23 mouse cellular contexts compared by ENCODE assay signal in the genomic region with DNA sequence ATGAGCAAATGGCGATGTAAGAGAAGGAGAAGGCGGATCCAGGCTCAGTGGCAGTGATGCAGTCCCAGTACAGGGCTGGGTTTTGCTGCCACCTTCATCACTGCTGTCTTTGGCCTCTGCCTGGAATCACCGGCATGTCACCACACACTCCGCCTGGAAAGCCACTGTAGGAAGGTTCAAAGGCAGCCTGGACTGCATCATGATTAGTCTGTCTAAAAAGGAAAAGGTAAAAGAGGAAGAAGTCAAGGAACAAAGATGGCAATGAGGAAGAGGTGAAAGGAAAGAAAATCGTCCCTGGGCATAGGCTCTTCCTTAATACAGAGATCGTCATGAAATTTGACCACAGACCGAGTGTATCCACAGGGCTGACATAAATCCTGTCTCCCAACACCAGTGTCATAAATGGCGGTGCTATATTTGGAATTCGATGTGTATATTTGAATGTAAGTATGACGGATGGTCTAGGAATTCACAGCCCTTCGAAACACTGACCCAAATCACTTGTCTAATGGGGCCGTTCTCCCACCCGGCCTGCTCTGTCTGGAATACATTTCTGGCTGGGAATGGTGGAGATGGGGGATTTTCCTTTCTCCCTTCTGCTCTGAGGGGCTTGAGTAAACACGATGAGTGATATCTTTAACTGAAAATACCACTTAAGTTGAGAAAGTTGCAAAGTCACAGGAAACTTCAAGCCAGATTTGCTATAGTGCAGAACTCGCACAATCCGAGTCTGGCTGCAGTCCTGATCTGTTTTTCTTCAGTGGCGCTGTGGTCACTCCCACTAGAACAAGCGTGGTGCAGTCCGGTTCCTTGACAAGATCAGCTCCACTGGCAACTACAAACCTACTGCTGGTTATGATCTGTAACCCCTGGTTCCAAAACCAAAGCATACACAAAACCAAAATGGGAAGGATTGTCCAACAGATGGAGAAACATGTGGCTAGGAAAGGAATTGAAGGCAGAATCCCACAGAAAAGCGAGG. TPM values are rescaled to one million over a fixed set of nuclear protein-coding genes. Genes with fewer than 3 reads are reported as not detected.
DNase-seq lines count a peak whose midpoint lies in the region; ATAC-seq and TF ChIP-seq lines count a peak whose summit lies in the region.
"Had no signal": no experiment of that assay in that cellular context is flagged by ENCODE, and none has a peak within 500 bp of the region (broad histone marks: within the 10 kb centered on the region; RNA-seq: fewer than 3 reads in every experiment).

No protein-coding gene starts in this region.

- ATAC-seq in heart, embryonic 15.5 days (replicated peaks; ENCODE audit: insufficient number of reproducible peaks, insufficient read depth, low FRiP score, low read depth): no peak
- peak; percentile 33; the same call in 1 of the 2 replicates for ATAC-seq in lung, postnatal 0 days
- ATAC-seq: forebrain, embryonic 15.5 days; liver, postnatal 0 days had no signal

- TF ChIP-seq CTCF in lung, postnatal 0 days (IDR thresholded peaks at IDR 0.05): no peak

- no peaks in the 10 kb centered on the region; the same call in 1 of the 2 replicates for H3K36me3 ChIP-seq in heart, embryonic 15.5 days
- no peaks in the 10 kb centered on the region for H3K36me3 ChIP-seq in lung, postnatal 0 days (ENCODE audit: insufficient read depth, low read length)
- H3K36me3 ChIP-seq: forebrain, embryonic 15.5 days; hindbrain, embryonic 13.5 days; midbrain, embryonic 12.5 days; neural tube, embryonic 15.5 days had no signal

- peaks cover 16% of the 10 kb centered on the region for H3K4me1 ChIP-seq in heart, embryonic 15.5 days (replicated peaks)
- H3K4me1 ChIP-seq in lung, postnatal 0 days (ENCODE audit: insufficient read depth, low read depth, low read length): peaks cover 2% of the 10 kb centered on the region; the same call in 1 of the 2 replicates
- H3K4me1 ChIP-seq: forebrain, embryonic 15.5 days; hindbrain, embryonic 13.5 days; midbrain, embryonic 12.5 days; neural tube, embryonic 15.5 days had no signal

- H3K27me3 ChIP-seq in heart, embryonic 15.5 days: no peaks in the 10 kb centered on the region
- no peaks in the 10 kb centered on the region for H3K27me3 ChIP-seq in lung, postnatal 0 days (replicated peaks; ENCODE audit: insufficient read depth, low read length)
- H3K27me3 ChIP-seq: forebrain, embryonic 15.5 days; hindbrain, embryonic 13.5 days; midbrain, embryonic 12.5 days; neural tube, embryonic 15.5 days had no signal

- H3K9me3 ChIP-seq in heart, embryonic 15.5 days (replicated peaks): no peaks in the 10 kb centered on the region
- no peaks in the 10 kb centered on the region for H3K9me3 ChIP-seq in lung, postnatal 0 days (ENCODE audit: low read length)
- H3K9me3 ChIP-seq: forebrain, embryonic 15.5 days; hindbrain, embryonic 13.5 days; limb, embryonic 12.5 days; midbrain, embryonic 12.5 days; neural tube, embryonic 15.5 days had no signal

- intact Hi-C loops in heart, postnatal 10 days (cut with DNase I): no loop called here

- H3K4me3 ChIP-seq in heart, embryonic 15.5 days: no peak overlapping the region
- H3K4me3 ChIP-seq in lung, postnatal 0 days (ENCODE audit: low read depth, low read length): no peak overlapping the region
- H3K4me3 ChIP-seq: forebrain, embryonic 15.5 days; hindbrain, embryonic 13.5 days; limb, embryonic 12.5 days; midbrain, embryonic 12.5 days; neural tube, embryonic 15.5 days had no signal

- H3K4me2 ChIP-seq in heart, embryonic 15.5 days: no peak overlapping the region
- H3K4me2 ChIP-seq in lung, postnatal 0 days (replicated peaks; ENCODE audit: low read depth, low read length): no peak overlapping the region
- H3K4me2 ChIP-seq: forebrain, embryonic 15.5 days; hindbrain, embryonic 13.5 days; limb, embryonic 12.5 days; liver, embryonic 11.5 days; midbrain, embryonic 12.5 days; neural tube, embryonic 15.5 days had no signal

- no peak overlapping the region for H3K9ac ChIP-seq in heart, embryonic 15.5 days
- H3K9ac ChIP-seq in lung, postnatal 0 days (replicated peaks; ENCODE audit: low read depth): no peak overlapping the region
- H3K9ac ChIP-seq: forebrain, embryonic 15.5 days; hindbrain, embryonic 13.5 days; limb, embryonic 12.5 days; liver, postnatal 0 days; midbrain, embryonic 12.5 days; neural tube, embryonic 15.5 days had no signal

- H3K27ac ChIP-seq in heart, embryonic 15.5 days: peak overlapping the region; percentile 6
- H3K27ac ChIP-seq in lung, postnatal 0 days (ENCODE audit: low read length): 0 out of 2 replicates have a peak overlapping the region, but pooled peaks have one; percentile 20
- H3K27ac ChIP-seq: forebrain, embryonic 15.5 days; hindbrain, embryonic 13.5 days; limb, embryonic 12.5 days; macrophage; midbrain, embryonic 12.5 days; neural tube, embryonic 15.5 days had no signal

- WGBS in heart, embryonic 15.5 days: 55% methylated on average over 20 of the region's 20 CpGs
- WGBS in lung, postnatal 0 days: 68% methylated on average over 20 of the region's 20 CpGs

- TF ChIP-seq EP300 in lung, postnatal 0 days (IDR thresholded peaks at IDR 0.05): no peak

- DNase-seq in heart, adult 11 months: peak; percentile 86
- DNase-seq in heart, postnatal 10 days: no peak
- no peak for DNase-seq in heart, adult 8-10 months (ENCODE audit: low spot score)
- no peak for DNase-seq in lung, postnatal 0 days (ENCODE audit: low spot score)
- no peak for DNase-seq in lung, adult 18-20 months
- peak; percentile 34 for DNase-seq in yolk sac, embryonic 10.5 days (ENCODE audit: low spot score)
- DNase-seq in retina, postnatal 1 day: no peak
- DNase-seq: adrenal gland, postnatal 10 days; cerebellum, adult 18-20 months; cerebellum, postnatal 14 days; embryo, embryonic 11 days; gastrocnemius, postnatal 10 days; kidney, postnatal 36 days; liver, postnatal 0 days; thymus, postnatal 25 days had no signal

RNA-seq across cellular contexts. Expression of gene Gm9913, which starts 9.8 kb away (rescaled TPM):
- under 1 TPM; 0.47 to 0.48 TPM for total RNA-seq in heart, postnatal 10 days (2021)
- 0.23 and 0.53 TPM in 2 replicates for polyA plus RNA-seq in heart, embryonic 15.5 days (2015; fragmentation: Nextera tagmentation; extraction: Ambion mirVana)
- under 1 TPM; 0.09 to 0.14 (median 0.10) TPM for total RNA-seq in heart, adult 8-10 months (2022)
- polyA plus RNA-seq in lung, postnatal 0 days (2015; fragmentation: Nextera tagmentation; extraction: Ambion mirVana): 0.33 and 0.68 TPM in 2 replicates
- polyA plus RNA-seq: liver, postnatal 0 days; macrophage had no signal

RNA-seq across cellular contexts. Expression of gene Fbn1, which starts 12.7 kb away (rescaled TPM):
- total RNA-seq in heart, postnatal 10 days (2021): 100 to 1,000 TPM; 243 to 249 TPM
- polyA plus RNA-seq in heart, embryonic 15.5 days (2015; fragmentation: Nextera tagmentation; extraction: Ambion mirVana): 16.8 and 24.6 TPM in 2 replicates
- total RNA-seq in heart, adult 8-10 months (2022): 10 to 100 TPM; 17.4 to 32.9 (median 23.8) TPM
- 23.6 and 25.7 TPM in 2 replicates for polyA plus RNA-seq in lung, postnatal 0 days (2015; fragmentation: Nextera tagmentation; extraction: Ambion mirVana)

Comparison
In these comparisons a context has a peak if more than half of its experiments do, and no peak if none do; other contexts are left out.
1. DNase-seq: peak in heart, adult 11 months (single experiment) and yolk sac, embryonic 10.5 days (single experiment); none in heart, postnatal 10 days (0 of 2), heart, adult 8-10 months (single experiment), lung, postnatal 0 days (single experiment), lung, adult 18-20 months (0 of 2) and retina, postnatal 1 day (single experiment).
2. RNA of gene Fbn1, which starts 12.7 kb away (total RNA-seq): 243 to 249 TPM in heart, postnatal 10 days; 17.4 to 32.9 TPM in heart, adult 8-10 months; every median in the first group is over 4 times any median in the second.